Mouse (Mus musculus) liver, postnatal 0 days (tissue): ENCODE measurements around the gene Gm45837. TPM values are rescaled to one million over a fixed set of nuclear protein-coding genes. Genes with fewer than 3 reads are reported as not detected.

Experiments used
- ATAC-seq: fragments of 200-750 bp; cut with Nextera tagmentation; 2 replicates; pipeline ENCODE4 v1.8.0; 2017; ENCODE audit warnings: mild to moderate bottlenecking, moderate library complexity
- DNase-seq: peaks from one replicate; pipeline ENCODE4 v3.0.0-alpha.2; 2016
- H3K27ac ChIP-seq: fragments of 300-500 bp; sonication (generic); 2 replicates; pipeline ENCODE4 v1.5.1; 2014; ENCODE audit warnings: antibody characterized with exemption, moderate library complexity, mild to moderate bottlenecking, low read depth
- H3K27me3 ChIP-seq: fragments of 300-500 bp; sonication (generic); 2 replicates; pipeline ENCODE4 v1.6.1; 2014; ENCODE audit warnings: low read length, control low read depth, mixed read lengths; ENCODE audit not compliant: insufficient read depth
- H3K36me3 ChIP-seq: fragments of 300-500 bp; sonication (generic); replicated peaks from 2 replicates; pipeline ENCODE4 v1.6.1; 2014; ENCODE audit warnings: mild to moderate bottlenecking, control low read depth, low read length, moderate library complexity, mixed read lengths; ENCODE audit not compliant: insufficient read depth
- H3K4me1 ChIP-seq: fragments of 300-500 bp; sonication (generic); 2 replicates; pipeline ENCODE4 v1.6.1; 2014; ENCODE audit warnings: antibody characterized with exemption, mild to moderate bottlenecking, control low read depth; ENCODE audit not compliant: insufficient read depth
- H3K4me2 ChIP-seq: fragments of 300-500 bp; sonication (generic); 2 replicates; pipeline ENCODE4 v1.6.1; 2014; ENCODE audit warnings: low read depth, mild to moderate bottlenecking, low read length, moderate library complexity, mixed read lengths
- H3K4me3 ChIP-seq: fragments of 300-500 bp; sonication (generic); 2 replicates; pipeline ENCODE4 v1.5.1; 2014; ENCODE audit warnings: low read depth, low read length
- H3K9ac ChIP-seq: fragments of 300-500 bp; sonication (generic); replicated peaks from 2 replicates; pipeline ENCODE4 v1.6.1; 2014; ENCODE audit warnings: mild to moderate bottlenecking, moderate library complexity
- H3K9me3 ChIP-seq: fragments of 300-500 bp; sonication (generic); 2 replicates; pipeline ENCODE4 v1.6.1; 2016; ENCODE audit warnings: mild to moderate bottlenecking, control low read depth, low read length, mixed read lengths
- CTCF ChIP-seq: sonication (generic); IDR thresholded peaks from 2 replicates; pipeline ENCODE4 v1.5.1; 2016; ENCODE audit warnings: antibody characterized with exemption, low read depth
- EP300 ChIP-seq: IDR thresholded peaks from 2 replicates; pipeline ENCODE4 v1.6.1; 2016; ENCODE audit warnings: antibody characterized with exemption, low read depth, mild to moderate bottlenecking
- WGBS: fragments of 180-500 bp; shearing (Covaris S2); extraction: QIAGEN DNeasy Blood & Tissue Kit; methylation state at CpG from one replicate; pipeline ENCODE4 v1.1.7; 2014; ENCODE audit not compliant: insufficient replicate concordance; 5-methylcytosine and 5-hydroxymethylcytosine counted together
- polyA plus RNA-seq: library from polyadenylated mRNA; unstranded; fragments of >200 nt; fragmentation: Nextera tagmentation; extraction: Ambion mirVana; gene quantifications from 2 replicates; pipeline ENCODE4 v1.2.1, GENCODE M21; 2015

Gm45837 gene
- polyA plus RNA-seq, 1 experiment from 2014 or later, result not detected

- Histone ChIP-seq H3K27me3 (no peaks in the 10 kb centered on the region), H3K4me3 (no peak overlapping the region), H3K36me3 (0 out of 2 replicates have a peak, but pooled peaks cover 3% of the 10 kb centered on the region), H3K9ac (no peak overlapping the region), H3K4me2 (no peak overlapping the region), H3K4me1 (peaks cover 12% of the 10 kb centered on the region), H3K9me3 (no peaks in the 10 kb centered on the region), H3K27ac (no peak overlapping the region)
- TF ChIP-seq CTCF (no peak), EP300 (no peak)
- ATAC-seq (no peak), DNase-seq (no peak)
- 54% methylated on average over 4 of the region's 4 CpGs for WGBS
Measured at GRCm38 (mm10) chr7:101476493-101476892, 65.8 kb downstream of the Gm45837 start.

- Histone ChIP-seq H3K4me1 (peaks cover 12% of the 10 kb centered on the region), H3K4me3 (no peak overlapping the region), H3K9me3 (no peaks in the 10 kb centered on the region), H3K4me2 (no peak overlapping the region), H3K27me3 (no peaks in the 10 kb centered on the region), H3K9ac (no peak overlapping the region), H3K36me3 (0 out of 2 replicates have a peak, but pooled peaks cover 3% of the 10 kb centered on the region), H3K27ac (no peak overlapping the region)
- no peak for DNase-seq
- 43% methylated on average over 5 of the region's 5 CpGs for WGBS
- ATAC-seq, result no peak
- TF ChIP-seq CTCF (no peak), EP300 (no peak)
Measured at GRCm38 (mm10) chr7:101477200-101477599, 66.5 kb downstream of the Gm45837 start.

GRCm38 (mm10) chr7:101478099-101478498 is 67.4 kb downstream of the Gm45837 start:
- 50% methylated on average over 5 of the region's 5 CpGs for WGBS
- DNase-seq (no peak), ATAC-seq (no peak)
- Histone ChIP-seq H3K4me1 (peaks cover 12% of the 10 kb centered on the region), H3K36me3 (0 out of 2 replicates have a peak, but pooled peaks cover 3% of the 10 kb centered on the region), H3K27ac (no peak overlapping the region), H3K4me3 (no peak overlapping the region), H3K4me2 (no peak overlapping the region), H3K9ac (no peak overlapping the region), H3K9me3 (no peaks in the 10 kb centered on the region), H3K27me3 (no peaks in the 10 kb centered on the region)
- no peak for TF ChIP-seq EP300
- no peak for TF ChIP-seq CTCF

DNA sequence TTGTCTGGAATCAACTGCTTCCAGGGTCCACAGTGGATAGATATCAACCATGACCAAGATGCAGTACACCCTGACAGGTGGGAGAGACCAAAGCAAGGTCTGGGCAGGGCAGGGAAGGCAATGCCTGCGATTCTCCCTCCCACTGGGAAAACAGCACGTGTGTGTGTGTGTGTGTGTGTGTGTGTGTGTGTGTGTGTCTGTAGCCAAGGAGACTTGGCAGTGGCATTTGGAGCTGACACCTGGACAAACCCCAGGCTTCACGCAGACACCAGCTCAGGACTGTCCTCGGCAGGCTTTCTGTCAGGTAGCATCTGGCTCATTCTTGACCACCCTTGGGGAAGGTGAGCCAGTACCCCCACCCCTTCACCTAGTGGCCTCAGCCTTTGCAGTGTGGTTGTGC is 69.2 kb downstream of the Gm45837 start:
- no peak for ATAC-seq
- Histone ChIP-seq H3K9ac (no peak overlapping the region), H3K9me3 (no peaks in the 10 kb centered on the region), H3K27me3 (no peaks in the 10 kb centered on the region), H3K36me3 (0 out of 2 replicates have a peak, but pooled peaks cover 3% of the 10 kb centered on the region), H3K4me2 (no peak overlapping the region), H3K27ac (no peak overlapping the region), H3K4me1 (peaks cover 7% of the 10 kb centered on the region; the same call in 1 of the 2 replicates), H3K4me3 (no peak overlapping the region)
- WGBS, result 77% methylated on average over 4 of the region's 4 CpGs
- no peak for DNase-seq
- TF ChIP-seq CTCF, result no peak
- TF ChIP-seq EP300, result no peak

DNA sequence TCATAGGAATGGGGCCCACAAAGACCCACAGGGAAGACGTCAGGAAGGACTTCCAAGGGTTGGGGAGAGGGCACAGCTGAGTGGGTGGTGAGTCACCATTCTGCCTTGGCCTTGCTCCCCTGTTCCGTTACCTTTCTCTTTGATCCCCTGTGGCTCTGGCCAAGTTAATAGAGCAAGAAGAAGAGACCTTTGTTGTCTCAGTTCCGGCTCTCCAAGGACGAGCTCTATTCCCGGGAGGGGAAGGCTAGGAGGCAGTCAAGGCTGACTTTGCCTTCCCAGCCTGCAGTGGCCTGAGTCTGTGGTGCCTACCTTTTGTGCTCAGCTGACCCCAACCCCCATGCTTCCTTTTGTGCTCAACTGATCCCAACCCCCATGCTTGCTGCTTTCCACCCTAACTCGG is 70.0 kb downstream of the Gm45837 start:
- WGBS, result 61% methylated on average over 6 of the region's 6 CpGs
- ATAC-seq, result no peak
- H3K27me3 ChIP-seq, result no peaks in the 10 kb centered on the region
- H3K36me3 ChIP-seq, result 0 out of 2 replicates have a peak, but pooled peaks cover 3% of the 10 kb centered on the region
- H3K4me2 ChIP-seq, result no peak overlapping the region
- no peak overlapping the region for H3K9ac ChIP-seq
- H3K9me3 ChIP-seq, result no peaks in the 10 kb centered on the region
- H3K4me1 ChIP-seq, result 0 out of 2 replicates have a peak, but pooled peaks cover 3% of the 10 kb centered on the region
- H3K4me3 ChIP-seq, result no peak overlapping the region
- TF ChIP-seq EP300 (no peak), CTCF (no peak)
- H3K27ac ChIP-seq, result no peak overlapping the region
- no peak for DNase-seq

DNA sequence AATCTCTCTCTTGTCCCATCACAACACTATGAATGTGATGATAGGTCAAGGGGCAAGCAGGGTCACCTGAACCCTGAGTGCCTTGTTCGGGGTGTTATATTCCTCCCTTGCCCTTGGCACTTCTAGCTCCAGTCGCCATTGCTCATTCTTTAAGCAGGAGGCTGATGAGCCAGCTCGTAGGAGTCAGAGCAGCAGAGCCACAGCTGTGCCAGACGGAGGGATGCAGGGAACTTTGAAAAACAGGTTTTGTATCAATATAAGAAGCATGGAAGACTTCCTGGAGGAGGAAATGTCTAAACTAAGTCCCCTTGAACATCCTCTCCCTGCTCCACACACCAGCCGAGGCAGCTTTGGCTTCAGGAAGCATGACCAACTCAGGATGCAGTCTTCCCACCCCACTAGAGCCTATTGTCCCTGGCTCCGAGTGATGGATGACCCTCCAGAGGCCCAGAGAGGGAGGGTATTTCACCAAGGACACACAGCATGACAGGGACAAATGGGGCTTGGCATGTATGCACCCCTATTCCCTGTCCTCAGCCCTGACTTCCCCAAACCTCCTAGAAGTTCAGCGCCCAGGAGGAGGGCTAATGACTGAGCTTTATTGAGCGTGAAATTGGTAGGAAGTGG is 71.3 kb downstream of the Gm45837 start:
- H3K27ac ChIP-seq, result no peak overlapping the region
- DNase-seq, result no peak
- no peaks in the 10 kb centered on the region for H3K9me3 ChIP-seq
- no peaks in the 10 kb centered on the region for H3K27me3 ChIP-seq
- 0 out of 2 replicates have a peak, but pooled peaks cover 3% of the 10 kb centered on the region for H3K4me1 ChIP-seq
- 64% methylated on average over 8 of the region's 8 CpGs for WGBS
- no peak for ATAC-seq
- H3K4me3 ChIP-seq, result no peak overlapping the region
- H3K36me3 ChIP-seq, result peaks cover 8% of the 10 kb centered on the region; the same call in 1 of the 2 replicates
- TF ChIP-seq CTCF (no peak), EP300 (no peak)
- H3K4me2 ChIP-seq, result no peak overlapping the region
- H3K9ac ChIP-seq, result no peak overlapping the region
